Mouse (Mus musculus): Measurements from ENCODE around the gene Sap30l.
"Not testable (repeated sequence)": the region's sequence is repeated elsewhere in the genome, so short reads cannot be mapped to it uniquely, and the experiment has no call there.

Gene Sap30l

GRCm38 (mm10) chr11:57831281-57831781, 29.9 kb downstream of the Sap30l start:
- DNase-seq (ENCODE audit: low read depth, low spot score), result no peak

GRCm38 (mm10) chr11:57831861-57832260, 30.4 kb downstream of the Sap30l start:
- no peak for DNase-seq (ENCODE audit: low read depth, low spot score)

- no peak for DNase-seq (ENCODE audit: low read depth, low spot score)
Measured at GRCm38 (mm10) chr11:57832552-57833201, 31.2 kb downstream of the Sap30l start, which contains the start of gene Hand1. Gene Hand1 (minus strand): TSS chr11:57832818.

- no peak for DNase-seq (ENCODE audit: low read depth, low spot score)
Measured at GRCm38 (mm10) chr11:57833296-57833977, 32.0 kb downstream of the Sap30l start.

GRCm38 (mm10) chr11:57834031-57834430, 32.6 kb downstream of the Sap30l start:
- no peak for DNase-seq (ENCODE audit: low read depth, low spot score)

GRCm38 (mm10) chr11:57835331-57835730, 33.9 kb downstream of the Sap30l start:
- no peak for DNase-seq (ENCODE audit: low read depth, low spot score)

- DNase-seq (ENCODE audit: low read depth, low spot score), result no peak
Measured at GRCm38 (mm10) chr11:57835931-57836330, 34.5 kb downstream of the Sap30l start.

GRCm38 (mm10) chr11:57836401-57836800, 35.0 kb downstream of the Sap30l start:
- DNase-seq (ENCODE audit: low read depth, low spot score), result no peak

GRCm38 (mm10) chr11:57836872-57837680, 35.6 kb downstream of the Sap30l start:
- no peak for DNase-seq (ENCODE audit: low read depth, low spot score)

- no peak for DNase-seq (ENCODE audit: low read depth, low spot score)
Measured at GRCm38 (mm10) chr11:57837861-57838680, 36.6 kb downstream of the Sap30l start.

GRCm38 (mm10) chr11:57840986-57841385, 39.5 kb downstream of the Sap30l start:
- no peak for DNase-seq (ENCODE audit: low read depth, low spot score)

GRCm38 (mm10) chr11:57841391-57841790, 40.0 kb downstream of the Sap30l start:
- DNase-seq (ENCODE audit: low read depth, low spot score), result no peak

- DNase-seq (ENCODE audit: low read depth, low spot score), result not testable (repeated sequence)
Measured at GRCm38 (mm10) chr11:57846421-57847363, 45.3 kb downstream of the Sap30l start.

GRCm38 (mm10) chr11:57847396-57847795, 46.0 kb downstream of the Sap30l start:
- DNase-seq (ENCODE audit: low read depth, low spot score), result no peak

- no peak for DNase-seq (ENCODE audit: low read depth, low spot score)
Measured at GRCm38 (mm10) chr11:57850298-57850697, 48.9 kb downstream of the Sap30l start.

- peak; percentile 53 for DNase-seq (ENCODE audit: low read depth, low spot score)
Measured at GRCm38 (mm10) chr11:57850931-57851330, 49.5 kb downstream of the Sap30l start.

- DNase-seq (ENCODE audit: low read depth, low spot score), result no peak
Measured at GRCm38 (mm10) chr11:57853571-57853970, 52.1 kb downstream of the Sap30l start.

GRCm38 (mm10) chr11:57857709-57858108, 56.3 kb downstream of the Sap30l start:
- no peak for DNase-seq (ENCODE audit: low read depth, low spot score)

Data from 3T3-L1 (cell line).